Mouse (Mus musculus): Measurements from ENCODE around the gene Poc1b. TPM values are rescaled to one million over a fixed set of nuclear protein-coding genes. Genes with fewer than 3 reads are reported as not detected.

The Poc1b gene
- polyA plus RNA-seq, 1 experiment from 2014 or later, result 5.1 TPM

DNA sequence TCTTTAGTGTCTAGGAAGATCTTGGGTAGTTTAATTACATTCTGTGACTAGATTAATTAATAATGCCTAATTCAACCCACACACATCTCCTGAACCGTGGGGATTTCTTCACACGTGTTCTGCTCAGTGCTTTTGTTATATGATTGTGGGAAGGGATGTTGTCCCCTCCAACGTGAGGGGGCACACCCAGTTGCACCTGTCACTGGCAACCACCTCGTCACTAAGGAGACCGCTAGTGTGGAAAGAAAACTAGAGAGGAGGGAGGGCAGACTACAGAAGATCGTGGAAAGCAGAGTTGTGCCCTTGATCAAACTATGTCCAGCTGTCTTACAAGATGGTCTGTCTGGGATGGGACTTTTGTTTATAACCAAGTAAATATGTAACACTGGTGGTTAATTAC lies 20.8 kb upstream of the Poc1b start:
- 0 out of 2 replicates have a peak, but pooled peaks cover 4% of the 10 kb centered on the region for H3K27me3 ChIP-seq
- 42% methylated on average over 6 of the region's 6 CpGs for WGBS (ENCODE audit: insufficient replicate concordance)
- H3K36me3 ChIP-seq, result no peaks in the 10 kb centered on the region
- no peak for ATAC-seq (ENCODE audit: low read depth)
- no peak overlapping the region for H3K4me3 ChIP-seq (replicated peaks)
- H3K4me2 ChIP-seq, result no peak overlapping the region
- no peak overlapping the region for H3K27ac ChIP-seq
- peaks cover 3% of the 10 kb centered on the region; the same call in 1 of the 2 replicates for H3K4me1 ChIP-seq (replicated peaks)
- DNase-seq, result no peak
- H3K9ac ChIP-seq, result no peak overlapping the region
- no peaks in the 10 kb centered on the region for H3K9me3 ChIP-seq (replicated peaks)

DNA sequence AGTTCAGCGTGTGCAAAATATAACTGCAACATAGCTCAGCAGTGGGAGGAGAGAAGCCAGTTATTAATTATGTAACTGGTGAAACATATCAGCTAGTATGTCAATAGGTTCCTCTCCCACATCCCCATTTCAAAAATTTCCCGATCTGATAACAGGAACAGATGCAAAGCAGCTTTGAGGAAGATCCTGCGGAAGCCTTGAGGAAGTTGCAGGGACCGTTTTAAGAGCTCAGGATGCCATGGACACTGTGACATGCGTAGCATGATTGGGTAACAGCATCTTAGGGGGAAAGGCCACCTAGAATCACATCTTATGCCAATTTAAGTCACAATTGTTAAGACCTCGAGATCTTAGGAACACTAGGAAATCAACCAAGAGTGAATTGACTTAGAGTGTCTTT lies 16.9 kb upstream of the Poc1b start:
- no peak overlapping the region for H3K9ac ChIP-seq
- H3K27me3 ChIP-seq, result 0 out of 2 replicates have a peak, but pooled peaks cover 4% of the 10 kb centered on the region
- WGBS (ENCODE audit: insufficient replicate concordance), result 33% methylated on average over 6 of the region's 6 CpGs
- no peak overlapping the region for H3K4me3 ChIP-seq (replicated peaks)
- H3K27ac ChIP-seq, result no peak overlapping the region
- no peaks in the 10 kb centered on the region for H3K9me3 ChIP-seq (replicated peaks)
- H3K4me1 ChIP-seq (replicated peaks), result no peaks in the 10 kb centered on the region
- no peak overlapping the region for H3K4me2 ChIP-seq
- ATAC-seq (ENCODE audit: low read depth), result no peak
- DNase-seq, result no peak
- no peaks in the 10 kb centered on the region for H3K36me3 ChIP-seq

DNA sequence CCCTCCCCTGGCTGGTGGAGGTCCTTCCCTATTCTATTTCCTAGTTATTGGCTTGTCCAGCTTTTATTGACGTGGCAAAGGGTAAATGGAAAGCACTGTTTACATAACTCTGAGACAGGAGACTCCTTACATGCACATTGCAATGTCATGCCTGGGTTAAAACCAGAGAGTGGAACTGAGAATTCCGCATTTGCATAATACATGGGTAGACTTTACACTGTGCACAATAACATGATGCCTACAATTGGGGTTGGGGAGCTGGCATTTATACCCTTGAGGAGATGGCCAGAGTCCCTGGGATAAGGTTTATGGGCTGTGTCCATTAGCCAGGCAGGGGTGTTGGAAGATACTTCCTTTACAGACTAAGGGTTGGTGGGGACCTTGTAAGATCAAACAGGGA lies 13.5 kb upstream of the Poc1b start:
- ATAC-seq (ENCODE audit: low read depth), result no peak
- WGBS (ENCODE audit: insufficient replicate concordance), result 57% methylated on average over 2 of the region's 2 CpGs
- no peak overlapping the region for H3K4me3 ChIP-seq (replicated peaks)
- no peaks in the 10 kb centered on the region for H3K36me3 ChIP-seq
- H3K4me1 ChIP-seq (replicated peaks), result no peaks in the 10 kb centered on the region
- no peaks in the 10 kb centered on the region for H3K9me3 ChIP-seq (replicated peaks)
- H3K4me2 ChIP-seq, result no peak overlapping the region
- no peak overlapping the region for H3K27ac ChIP-seq
- DNase-seq, result no peak
- no peaks in the 10 kb centered on the region for H3K27me3 ChIP-seq
- no peak overlapping the region for H3K9ac ChIP-seq

DNA sequence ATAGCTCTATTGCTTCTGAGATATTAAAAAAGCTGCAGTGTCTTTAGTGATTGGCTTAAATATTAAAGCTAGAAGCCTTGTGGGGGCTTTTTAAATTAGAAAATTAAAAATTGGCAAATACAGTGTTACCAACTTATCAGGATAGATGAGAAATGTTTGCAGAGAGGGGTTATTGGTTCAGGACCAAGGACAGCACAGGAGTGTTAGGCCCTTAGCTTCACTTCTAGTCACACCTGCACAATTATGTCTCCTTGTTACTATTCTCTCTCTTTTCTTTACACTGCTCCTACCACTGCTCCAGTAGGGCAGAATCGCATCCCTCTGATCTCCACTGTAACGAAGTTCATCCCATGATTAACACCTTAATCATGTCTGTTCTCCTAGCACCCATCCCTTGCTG lies 11.7 kb upstream of the Poc1b start:
- H3K9ac ChIP-seq, result no peak overlapping the region
- DNase-seq (no peak), ATAC-seq (ENCODE audit: low read depth) (no peak)
- no peaks in the 10 kb centered on the region for H3K9me3 ChIP-seq (replicated peaks)
- H3K4me1 ChIP-seq (replicated peaks), result no peaks in the 10 kb centered on the region
- H3K4me2 ChIP-seq, result no peak overlapping the region
- WGBS (ENCODE audit: insufficient replicate concordance), result 63% methylated on average over 2 of the region's 2 CpGs
- no peaks in the 10 kb centered on the region for H3K36me3 ChIP-seq
- no peaks in the 10 kb centered on the region for H3K27me3 ChIP-seq
- no peak overlapping the region for H3K4me3 ChIP-seq (replicated peaks)
- H3K27ac ChIP-seq, result no peak overlapping the region

DNA sequence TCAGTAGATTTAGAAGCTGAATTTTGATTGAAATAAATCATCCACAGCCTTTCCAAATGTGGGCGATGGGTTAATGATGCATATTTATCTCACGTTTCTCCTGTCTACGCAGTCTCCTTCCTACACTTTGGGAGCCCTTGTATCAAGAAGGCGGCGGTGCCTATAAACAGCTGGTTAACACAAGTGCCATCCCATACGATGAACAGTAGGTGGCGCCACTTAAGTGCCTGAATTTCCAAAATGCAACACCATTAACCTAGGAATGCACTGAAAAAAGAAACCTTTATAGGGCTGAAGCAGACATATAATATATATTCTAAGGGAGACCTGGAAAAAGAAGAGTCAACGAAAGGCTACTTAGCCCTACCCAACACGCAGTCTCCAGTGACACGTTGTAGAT lies 9.5 kb upstream of the Poc1b start:
- Histone ChIP-seq H3K27ac (no peak overlapping the region), H3K36me3 (no peaks in the 10 kb centered on the region), H3K4me1 (replicated peaks) (no peaks in the 10 kb centered on the region), H3K9me3 (replicated peaks) (no peaks in the 10 kb centered on the region), H3K4me2 (no peak overlapping the region), H3K4me3 (replicated peaks) (no peak overlapping the region), H3K27me3 (no peaks in the 10 kb centered on the region), H3K9ac (no peak overlapping the region)
- no peak for DNase-seq
- 60% methylated on average over 10 of the region's 10 CpGs for WGBS (ENCODE audit: insufficient replicate concordance)
- no peak for ATAC-seq (ENCODE audit: low read depth)

DNA sequence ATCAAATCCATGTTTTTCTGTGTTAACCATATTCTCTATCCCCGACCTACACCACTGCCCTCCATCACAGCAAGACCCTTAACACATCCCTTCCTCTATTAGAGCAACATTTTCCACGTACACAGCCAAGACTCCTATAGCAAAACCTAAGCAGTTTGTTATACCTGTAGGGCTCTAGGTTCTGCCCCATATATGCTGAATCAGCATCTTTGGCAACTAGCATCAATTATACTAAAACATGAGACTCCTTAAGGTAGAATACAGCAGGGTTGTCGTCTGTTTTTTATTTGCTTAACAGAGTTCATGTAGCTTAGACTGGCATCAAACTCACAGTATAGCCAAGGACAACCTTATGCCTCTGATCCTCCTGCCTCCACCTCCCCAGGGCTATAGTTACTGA lies 1.3 kb upstream of the Poc1b start:
- Histone ChIP-seq H3K27me3 (no peaks in the 10 kb centered on the region), H3K9ac (no peak overlapping the region), H3K4me3 (replicated peaks) (peak overlapping the region; percentile 93; the same call in 1 of the 2 replicates), H3K36me3 (peaks cover 15% of the 10 kb centered on the region), H3K9me3 (replicated peaks) (no peaks in the 10 kb centered on the region; the same call in 1 of the 2 replicates), H3K4me2 (peak overlapping the region; percentile 99), H3K27ac (no peak overlapping the region), H3K4me1 (replicated peaks) (peaks cover 24% of the 10 kb centered on the region)
- no peak for ATAC-seq (ENCODE audit: low read depth)
- no peak for DNase-seq
- WGBS (ENCODE audit: insufficient replicate concordance), result 69% methylated on average over 3 of the region's 3 CpGs

DNA sequence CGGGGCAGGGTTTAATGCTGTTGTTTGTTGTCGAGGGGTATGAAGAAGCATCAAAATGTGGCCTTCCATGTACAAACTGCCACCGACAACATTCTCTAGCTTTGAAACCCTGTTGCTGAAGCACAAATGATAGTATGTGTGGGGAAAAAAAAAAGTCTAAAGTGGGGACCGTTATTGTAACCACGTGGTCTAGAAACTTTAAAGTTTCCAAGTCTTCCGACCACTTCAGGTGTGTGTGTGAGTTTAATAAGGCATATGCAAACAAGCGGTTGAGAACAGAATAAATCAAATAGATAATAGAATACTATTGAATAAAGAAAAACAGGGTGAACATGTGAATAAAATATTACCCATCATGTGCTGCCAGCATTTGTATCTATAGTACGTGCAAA lies 529 bp upstream of the Poc1b start:
- ATAC-seq (ENCODE audit: low read depth) (no peak), DNase-seq (no peak)
- Histone ChIP-seq H3K9me3 (replicated peaks) (no peaks in the 10 kb centered on the region; the same call in 1 of the 2 replicates), H3K36me3 (peaks cover 15% of the 10 kb centered on the region), H3K9ac (peak overlapping the region; percentile 89), H3K27me3 (no peaks in the 10 kb centered on the region), H3K4me1 (replicated peaks) (peaks cover 28% of the 10 kb centered on the region), H3K4me2 (peak overlapping the region; percentile 99), H3K4me3 (replicated peaks) (peak overlapping the region; percentile 93), H3K27ac (0 out of 2 replicates have a peak overlapping the region, but pooled peaks have one; percentile 80)
- 41% methylated on average over 8 of the region's 8 CpGs for WGBS (ENCODE audit: insufficient replicate concordance)

DNA sequence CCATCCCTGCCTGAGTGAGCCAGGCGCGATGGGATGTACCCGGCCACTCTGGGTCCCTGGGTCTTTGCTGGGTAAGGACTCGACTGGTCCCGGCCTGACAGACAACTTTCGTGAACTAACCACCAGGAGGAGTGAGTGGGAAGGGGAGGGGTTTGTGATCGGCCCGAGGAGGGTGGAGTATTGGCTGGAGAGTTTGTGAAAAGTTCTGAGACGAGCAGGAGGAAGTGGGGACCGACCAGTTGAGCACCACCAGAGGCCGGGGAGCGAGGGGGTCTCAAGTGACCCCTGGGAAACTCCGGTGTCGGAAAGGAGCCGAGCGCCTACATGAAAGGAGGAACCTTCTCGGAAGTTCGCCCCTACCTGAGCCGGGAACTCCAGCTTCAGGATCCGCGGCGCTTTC lies 1.1 kb downstream of the Poc1b start, which contains the start of gene Galnt4:
Galnt4 (plus strand) TSS at position 196 of the 400 bp plus-strand sequence.
- WGBS (ENCODE audit: insufficient replicate concordance), result under 1% methylated on average over 22 of the region's 22 CpGs
- Histone ChIP-seq H3K27ac (peak within 1 kb of the TSS; percentile 80), H3K9me3 (replicated peaks) (no peaks in the 10 kb centered on the region; the same call in 1 of the 2 replicates), H3K9ac (peak within 1 kb of the TSS; percentile 89), H3K36me3 (peaks cover 15% of the 10 kb centered on the region), H3K27me3 (no peaks in the 10 kb centered on the region), H3K4me2 (peak within 1 kb of the TSS; percentile 99), H3K4me1 (replicated peaks) (peaks cover 30% of the 10 kb centered on the region), H3K4me3 (replicated peaks) (peak within 1 kb of the TSS; percentile 93)
- DNase-seq (peak; percentile 78), ATAC-seq (ENCODE audit: low read depth) (peak; percentile 84)

DNA sequence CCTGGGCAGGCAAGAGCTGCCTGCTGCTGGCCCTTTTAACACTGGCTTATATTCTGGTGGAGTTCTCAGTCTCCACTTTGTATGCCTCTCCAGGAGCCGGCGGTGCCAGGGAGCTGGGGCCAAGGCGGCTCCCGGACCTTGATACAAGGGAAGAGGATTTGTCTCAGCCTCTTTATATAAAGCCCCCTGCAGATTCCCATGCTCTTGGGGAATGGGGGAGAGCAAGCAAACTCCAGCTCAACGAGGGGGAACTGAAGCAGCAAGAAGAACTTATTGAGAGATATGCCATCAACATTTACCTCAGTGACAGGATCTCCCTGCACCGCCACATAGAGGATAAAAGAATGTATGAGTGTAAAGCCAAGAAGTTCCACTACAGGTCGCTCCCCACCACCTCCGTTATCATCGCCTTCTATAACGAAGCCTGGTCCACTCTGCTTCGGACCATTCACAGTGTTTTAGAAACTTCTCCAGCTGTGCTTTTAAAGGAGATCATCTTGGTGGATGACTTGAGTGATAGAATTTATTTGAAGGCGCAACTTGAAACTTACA lies 1.7 kb downstream of the Poc1b start:
- peak overlapping the region; percentile 89 for H3K9ac ChIP-seq
- H3K4me1 ChIP-seq (replicated peaks), result peaks cover 33% of the 10 kb centered on the region
- DNase-seq (no peak), ATAC-seq (ENCODE audit: low read depth) (no peak)
- H3K27me3 ChIP-seq, result no peaks in the 10 kb centered on the region
- WGBS (ENCODE audit: insufficient replicate concordance), result 47% methylated on average over 12 of the region's 12 CpGs
- H3K9me3 ChIP-seq (replicated peaks), result no peaks in the 10 kb centered on the region; the same call in 1 of the 2 replicates
- H3K27ac ChIP-seq, result no peak overlapping the region
- peaks cover 15% of the 10 kb centered on the region for H3K36me3 ChIP-seq
- H3K4me2 ChIP-seq, result peak overlapping the region; percentile 99
- H3K4me3 ChIP-seq (replicated peaks), result peak overlapping the region; percentile 93

DNA sequence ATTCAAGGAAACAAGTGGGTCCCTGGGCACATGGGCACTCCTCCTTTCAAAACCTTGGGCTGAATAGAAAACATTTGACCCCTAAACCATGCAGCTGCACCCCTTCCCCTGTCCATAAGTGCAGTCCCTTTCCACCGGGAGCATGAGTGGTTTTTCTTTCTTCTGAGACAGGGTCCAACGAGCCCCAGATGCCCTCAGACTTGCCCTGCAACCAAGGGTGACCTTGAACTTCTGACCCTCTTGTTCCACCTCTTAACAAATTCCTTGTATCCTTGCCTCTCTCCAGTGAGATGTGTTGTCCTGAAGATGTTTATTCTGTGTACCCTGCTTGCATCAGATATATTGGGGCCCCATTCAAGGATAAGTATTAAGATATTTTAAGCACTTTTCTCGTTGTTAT lies 6.7 kb downstream of the Poc1b start:
- Histone ChIP-seq H3K9me3 (replicated peaks) (no peaks in the 10 kb centered on the region; the same call in 1 of the 2 replicates), H3K27me3 (no peaks in the 10 kb centered on the region), H3K9ac (no peak overlapping the region), H3K4me1 (replicated peaks) (peaks cover 34% of the 10 kb centered on the region), H3K36me3 (peaks cover 15% of the 10 kb centered on the region), H3K27ac (no peak overlapping the region), H3K4me2 (no peak overlapping the region), H3K4me3 (replicated peaks) (no peak overlapping the region)
- DNase-seq (no peak), ATAC-seq (ENCODE audit: low read depth) (no peak)
- WGBS (ENCODE audit: insufficient replicate concordance), result 52% methylated on average over 3 of the region's 3 CpGs

DNA sequence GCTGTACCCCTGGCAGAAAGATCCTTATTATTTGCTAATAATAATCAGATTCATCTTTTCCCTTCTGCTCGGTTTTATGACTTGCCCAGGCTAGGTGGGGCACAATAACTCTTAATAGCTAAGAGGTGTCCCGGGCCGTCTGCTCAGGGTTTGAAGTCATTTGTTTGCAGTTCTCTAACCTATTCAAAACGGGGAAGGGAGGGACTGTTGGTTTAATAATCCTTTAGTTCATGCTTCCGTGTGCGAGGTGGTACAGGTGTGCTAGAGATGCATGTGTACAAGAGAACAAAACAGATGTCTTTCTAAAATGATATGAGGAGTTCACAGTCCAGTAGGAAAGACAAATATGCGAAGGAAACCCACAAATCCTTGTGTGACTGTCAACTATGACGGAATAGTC lies 7.5 kb downstream of the Poc1b start:
- Histone ChIP-seq H3K4me1 (replicated peaks) (peaks cover 30% of the 10 kb centered on the region), H3K9ac (no peak overlapping the region), H3K27ac (no peak overlapping the region), H3K4me2 (no peak overlapping the region), H3K27me3 (no peaks in the 10 kb centered on the region), H3K36me3 (peaks cover 11% of the 10 kb centered on the region), H3K4me3 (replicated peaks) (no peak overlapping the region), H3K9me3 (replicated peaks) (no peaks in the 10 kb centered on the region; the same call in 1 of the 2 replicates)
- 68% methylated on average over 8 of the region's 8 CpGs for WGBS (ENCODE audit: insufficient replicate concordance)
- no peak for ATAC-seq (ENCODE audit: low read depth)
- no peak for DNase-seq
